Mouse (Mus musculus) liver, embryonic 12.5 days (tissue): ENCODE measurements around the gene Toe1. TPM values are rescaled to one million over a fixed set of nuclear protein-coding genes. Genes with fewer than 3 reads are reported as not detected.
A peak's percentile ranks its signal among the peaks of the same experiment; 100 is the strongest.

ENCODE experiments used
- ATAC-seq: fragments of 200-750 bp; cut with Nextera tagmentation; 2 replicates; pipeline ENCODE4 v1.8.0; 2017; ENCODE audit warnings: moderate number of reproducible peaks, mild to moderate bottlenecking, moderate library complexity
- H3K27ac ChIP-seq: fragments of 300-500 bp; sonication (generic); 2 replicates; pipeline ENCODE4 v1.5.1; 2016; ENCODE audit warnings: mild to moderate bottlenecking
- H3K27me3 ChIP-seq: fragments of 300-500 bp; sonication (generic); replicated peaks from 2 replicates; pipeline ENCODE4 v1.6.1; 2016; ENCODE audit warnings: mild to moderate bottlenecking, moderate library complexity
- H3K36me3 ChIP-seq: fragments of 300-500 bp; sonication (generic); 2 replicates; pipeline ENCODE4 v1.6.1; 2016; ENCODE audit warnings: mild to moderate bottlenecking, moderate library complexity
- H3K4me1 ChIP-seq: fragments of 300-500 bp; sonication (generic); 2 replicates; pipeline ENCODE4 v1.6.1; 2016
- H3K4me2 ChIP-seq: fragments of 300-500 bp; sonication (generic); 2 replicates; pipeline ENCODE4 v1.6.1; 2016; ENCODE audit warnings: mild to moderate bottlenecking, moderate library complexity
- H3K4me3 ChIP-seq: fragments of 300-500 bp; sonication (generic); 2 replicates; pipeline ENCODE4 v1.5.1; 2016; ENCODE audit warnings: mild to moderate bottlenecking, moderate library complexity
- H3K9ac ChIP-seq: fragments of 300-500 bp; sonication (generic); 2 replicates; pipeline ENCODE4 v1.6.1; 2016; ENCODE audit warnings: mild to moderate bottlenecking, moderate library complexity
- H3K9me3 ChIP-seq: fragments of 300-500 bp; sonication (generic); replicated peaks from 2 replicates; pipeline ENCODE4 v1.6.1; 2016; ENCODE audit warnings: mild to moderate bottlenecking, moderate library complexity
- WGBS: fragments of 180-500 bp; shearing (Covaris S2); methylation state at CpG from one replicate; pipeline ENCODE4 v1.1.7; 2016; ENCODE audit not compliant: insufficient replicate concordance; 5-methylcytosine and 5-hydroxymethylcytosine counted together
- polyA plus RNA-seq: library from polyadenylated mRNA; unstranded; fragments of >200 nt; fragmentation: Nextera tagmentation; extraction: Ambion mirVana; gene quantifications from 2 replicates; pipeline ENCODE4 v1.2.1, GENCODE M21; 2016

Toe1 gene
- polyA plus RNA-seq, 1 experiment from 2014 or later = 22.9 TPM

- H3K27me3 ChIP-seq = no peaks in the 10 kb centered on the region
- peaks cover 9% of the 10 kb centered on the region; the same call in 1 of the 2 replicates for H3K4me1 ChIP-seq
- WGBS = 26% methylated on average over 7 of the region's 7 CpGs
- ATAC-seq = no peak
- no peak overlapping the region for H3K27ac ChIP-seq
- H3K9me3 ChIP-seq = no peaks in the 10 kb centered on the region
- H3K9ac ChIP-seq = no peak overlapping the region
- no peaks in the 10 kb centered on the region for H3K36me3 ChIP-seq
- no peak overlapping the region for H3K4me3 ChIP-seq
- no peak overlapping the region for H3K4me2 ChIP-seq
Observed at GRCm38 (mm10) chr4:116787985-116788760, 19.3 kb downstream of the Toe1 start.

- Histone ChIP-seq H3K36me3 (no peaks in the 10 kb centered on the region), H3K27me3 (no peaks in the 10 kb centered on the region), H3K4me1 (peaks cover 9% of the 10 kb centered on the region; the same call in 1 of the 2 replicates), H3K9me3 (no peaks in the 10 kb centered on the region), H3K9ac (no peak overlapping the region), H3K4me3 (no peak overlapping the region), H3K4me2 (no peak overlapping the region), H3K27ac (no peak overlapping the region)
- no peak for ATAC-seq
- 90% methylated on average over 1 of the region's 1 CpGs for WGBS
Observed at GRCm38 (mm10) chr4:116786587-116786986, 20.9 kb downstream of the Toe1 start.

GRCm38 (mm10) chr4:116782171-116782570, 25.3 kb downstream of the Toe1 start:
- Histone ChIP-seq H3K36me3 (no peaks in the 10 kb centered on the region), H3K4me1 (no peaks in the 10 kb centered on the region), H3K9ac (no peak overlapping the region), H3K4me2 (no peak overlapping the region), H3K27ac (no peak overlapping the region), H3K27me3 (no peaks in the 10 kb centered on the region), H3K9me3 (no peaks in the 10 kb centered on the region), H3K4me3 (no peak overlapping the region)
- WGBS = 52% methylated on average over 8 of the region's 8 CpGs
- no peak for ATAC-seq

- no peak overlapping the region for H3K4me3 ChIP-seq
- H3K4me2 ChIP-seq = no peak overlapping the region
- ATAC-seq = no peak
- no peaks in the 10 kb centered on the region for H3K4me1 ChIP-seq
- WGBS = 39% methylated on average over 2 of the region's 2 CpGs
- no peaks in the 10 kb centered on the region for H3K36me3 ChIP-seq
- H3K27me3 ChIP-seq = no peaks in the 10 kb centered on the region
- H3K9ac ChIP-seq = no peak overlapping the region
- H3K9me3 ChIP-seq = no peaks in the 10 kb centered on the region
- no peak overlapping the region for H3K27ac ChIP-seq
Observed at GRCm38 (mm10) chr4:116781366-116781765, 26.1 kb downstream of the Toe1 start.

- Histone ChIP-seq H3K4me3 (no peak overlapping the region), H3K4me2 (no peak overlapping the region), H3K27me3 (no peaks in the 10 kb centered on the region), H3K9ac (no peak overlapping the region), H3K36me3 (no peaks in the 10 kb centered on the region), H3K9me3 (no peaks in the 10 kb centered on the region), H3K4me1 (no peaks in the 10 kb centered on the region), H3K27ac (no peak overlapping the region)
- no peak for ATAC-seq
- 51% methylated on average over 2 of the region's 2 CpGs for WGBS
Observed at GRCm38 (mm10) chr4:116780541-116780940, 26.9 kb downstream of the Toe1 start.

- Histone ChIP-seq H3K9ac (no peak overlapping the region), H3K4me2 (no peak overlapping the region), H3K27me3 (no peaks in the 10 kb centered on the region), H3K36me3 (no peaks in the 10 kb centered on the region), H3K9me3 (no peaks in the 10 kb centered on the region), H3K4me1 (no peaks in the 10 kb centered on the region), H3K27ac (no peak overlapping the region), H3K4me3 (no peak overlapping the region)
- WGBS = 71% methylated on average over 3 of the region's 3 CpGs
- no peak for ATAC-seq
Observed at GRCm38 (mm10) chr4:116777079-116777478, 30.4 kb downstream of the Toe1 start.

GRCm38 (mm10) chr4:116776391-116776790, 31.0 kb downstream of the Toe1 start:
- ATAC-seq = no peak
- no peaks in the 10 kb centered on the region for H3K4me1 ChIP-seq
- H3K4me2 ChIP-seq = no peak overlapping the region

GRCm38 (mm10) chr4:116769060-116769459, 38.4 kb downstream of the Toe1 start:
- ATAC-seq = no peak

More at GRCm38 (mm10) chr4:116776391-116776790, 31.0 kb downstream of the Toe1 start:
- Histone ChIP-seq H3K4me3 (no peak overlapping the region), H3K9ac (no peak overlapping the region), H3K9me3 (no peaks in the 10 kb centered on the region), H3K27me3 (no peaks in the 10 kb centered on the region), H3K36me3 (no peaks in the 10 kb centered on the region), H3K27ac (no peak overlapping the region)
- 66% methylated on average over 5 of the region's 5 CpGs for WGBS

GRCm38 (mm10) chr4:116768510-116768909, 38.9 kb downstream of the Toe1 start:
- no peaks in the 10 kb centered on the region for H3K9me3 ChIP-seq
- H3K4me2 ChIP-seq = no peak overlapping the region
- no peaks in the 10 kb centered on the region for H3K27me3 ChIP-seq
- no peaks in the 10 kb centered on the region for H3K36me3 ChIP-seq
- no peak for ATAC-seq
- H3K27ac ChIP-seq = peak overlapping the region; percentile 36; the same call in 1 of the 2 replicates
- H3K4me3 ChIP-seq = no peak overlapping the region
- WGBS = 66% methylated on average over 5 of the region's 5 CpGs
- H3K9ac ChIP-seq = no peak overlapping the region
- peaks cover 17% of the 10 kb centered on the region for H3K4me1 ChIP-seq

More at GRCm38 (mm10) chr4:116769060-116769459, 38.4 kb downstream of the Toe1 start:
- H3K9me3 ChIP-seq = no peaks in the 10 kb centered on the region
- H3K27ac ChIP-seq = no peak overlapping the region
- no peak overlapping the region for H3K4me3 ChIP-seq
- no peaks in the 10 kb centered on the region for H3K27me3 ChIP-seq
- no peak overlapping the region for H3K4me2 ChIP-seq
- H3K36me3 ChIP-seq = no peaks in the 10 kb centered on the region
- peaks cover 17% of the 10 kb centered on the region for H3K4me1 ChIP-seq
- H3K9ac ChIP-seq = no peak overlapping the region

- Histone ChIP-seq H3K36me3 (no peaks in the 10 kb centered on the region), H3K4me3 (no peak overlapping the region), H3K4me2 (no peak overlapping the region), H3K9ac (no peak overlapping the region), H3K4me1 (peaks cover 10% of the 10 kb centered on the region), H3K27ac (no peak overlapping the region), H3K27me3 (no peaks in the 10 kb centered on the region), H3K9me3 (no peaks in the 10 kb centered on the region)
- 71% methylated on average over 5 of the region's 5 CpGs for WGBS
- no peak for ATAC-seq
Observed at GRCm38 (mm10) chr4:116764001-116764400, 43.4 kb downstream of the Toe1 start.

GRCm38 (mm10) chr4:116761914-116762313, 45.5 kb downstream of the Toe1 start:
- H3K4me1 ChIP-seq = no peaks in the 10 kb centered on the region
- H3K36me3 ChIP-seq = no peaks in the 10 kb centered on the region
- H3K4me3 ChIP-seq = no peak overlapping the region
- WGBS = 53% methylated on average over 2 of the region's 2 CpGs
- no peak overlapping the region for H3K9ac ChIP-seq
- ATAC-seq = no peak
- no peaks in the 10 kb centered on the region for H3K9me3 ChIP-seq
- H3K4me2 ChIP-seq = no peak overlapping the region
- no peaks in the 10 kb centered on the region for H3K27me3 ChIP-seq
- H3K27ac ChIP-seq = no peak overlapping the region

- no peak overlapping the region for H3K27ac ChIP-seq
- 74% methylated on average over 2 of the region's 2 CpGs for WGBS
Observed at GRCm38 (mm10) chr4:116749750-116750149, 57.7 kb downstream of the Toe1 start.

More at GRCm38 (mm10) chr4:116749750-116750149, 57.7 kb downstream of the Toe1 start:
- Histone ChIP-seq H3K36me3 (no peaks in the 10 kb centered on the region), H3K4me2 (no peak overlapping the region), H3K27me3 (no peaks in the 10 kb centered on the region), H3K4me3 (no peak overlapping the region), H3K9ac (no peak overlapping the region), H3K4me1 (peaks cover 5% of the 10 kb centered on the region; the same call in 1 of the 2 replicates), H3K9me3 (no peaks in the 10 kb centered on the region)
- no peak for ATAC-seq
